Mouse (Mus musculus) kidney, postnatal 4 days (tissue): Measurements from ENCODE around the gene Phykpl.
A peak's percentile ranks its signal among the peaks of the same experiment; 100 is the strongest.

ENCODE experiments used
- DNase-seq, 2 experiments: peaks; one replicate each; pipeline ENCODE4 v3.0.0; 2021; ENCODE audit warnings: mixed read lengths in 2 of 2

Gene Phykpl

DNA sequence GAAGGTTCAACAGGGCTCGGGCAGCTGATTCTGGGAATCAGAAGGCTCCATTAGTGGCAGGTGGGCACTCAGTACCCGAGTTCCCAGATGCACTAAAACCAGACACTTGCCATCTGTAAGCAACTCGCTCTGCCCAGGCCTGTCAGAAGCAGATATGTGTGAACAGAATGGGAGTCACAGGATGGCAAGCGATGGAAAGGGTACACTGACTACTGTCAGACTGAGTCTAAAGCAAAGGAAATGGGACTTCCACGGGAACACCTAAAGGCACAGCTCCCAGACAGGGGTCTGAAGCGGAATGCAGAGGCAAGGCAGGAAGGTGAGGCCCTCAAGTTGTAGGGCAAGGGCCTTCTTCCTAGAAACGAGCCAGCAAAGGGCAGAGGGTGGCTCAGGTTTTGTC is 61.7 kb downstream of the Phykpl start:
- no peak for DNase-seq

DNA sequence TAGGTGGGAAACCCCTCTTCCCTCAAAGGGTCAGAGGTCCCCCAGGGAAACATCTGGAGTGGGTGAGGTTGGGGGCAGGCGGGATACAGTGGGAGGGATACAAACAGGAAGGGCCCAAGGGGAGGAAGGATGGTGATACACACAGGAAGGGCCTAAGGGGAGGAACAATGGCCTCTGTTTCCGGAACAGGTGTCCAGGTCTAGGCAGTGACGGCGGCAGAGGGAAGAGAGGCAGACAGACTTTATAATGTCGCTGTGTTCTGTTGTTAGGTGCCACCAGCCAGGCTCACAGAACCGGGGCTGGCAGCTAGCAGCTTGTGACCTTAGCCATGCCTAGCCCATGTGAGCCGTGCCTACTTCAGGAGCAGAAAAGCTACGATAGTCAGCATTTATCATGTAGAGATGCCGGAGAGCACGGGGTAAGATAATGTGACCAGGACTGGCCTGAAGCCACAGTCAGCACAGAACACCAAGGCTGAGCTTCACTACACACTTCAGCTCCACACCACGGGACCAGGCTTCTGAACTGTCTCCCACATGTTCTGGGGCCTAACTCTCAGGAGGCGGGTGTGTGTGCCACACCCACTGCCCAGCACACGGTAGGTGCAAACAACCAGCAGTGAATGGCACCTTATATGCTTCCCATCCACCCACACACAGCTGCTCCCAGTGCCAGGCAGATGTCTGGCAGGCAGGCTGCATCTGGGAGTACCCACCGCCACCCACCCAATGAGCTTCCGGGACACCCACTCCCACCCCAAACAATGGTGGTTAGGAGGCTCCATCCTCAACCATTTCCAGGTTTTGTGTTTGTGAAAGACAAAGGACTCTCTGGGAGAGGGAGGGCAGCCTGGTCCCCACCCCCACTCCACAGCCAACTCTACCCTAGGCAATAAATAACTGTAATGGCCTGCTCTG is 62.5 kb downstream of the Phykpl start:
- DNase-seq: peak; percentile 47 to 59

DNA sequence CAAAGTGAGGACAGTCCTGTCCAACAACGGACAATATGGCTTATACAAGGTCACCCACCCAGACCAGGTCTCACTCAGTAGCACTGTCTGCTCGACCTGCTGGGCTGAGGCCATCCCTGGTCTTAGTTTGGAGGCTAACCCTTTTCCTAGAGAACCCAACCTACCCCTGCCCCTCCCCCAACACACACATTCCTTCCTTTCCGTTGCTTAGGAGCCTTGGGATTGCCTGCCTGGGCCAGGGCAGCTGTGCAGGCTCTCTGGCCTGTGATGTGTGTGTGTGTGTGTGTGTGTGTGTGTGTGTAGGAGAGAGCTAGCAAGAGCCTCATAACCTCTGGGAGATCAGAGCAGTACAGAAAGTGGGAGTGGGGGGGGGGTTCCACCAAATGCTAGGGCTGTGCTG is 64.0 kb downstream of the Phykpl start:
- DNase-seq: peak; percentile 59 to 74

DNA sequence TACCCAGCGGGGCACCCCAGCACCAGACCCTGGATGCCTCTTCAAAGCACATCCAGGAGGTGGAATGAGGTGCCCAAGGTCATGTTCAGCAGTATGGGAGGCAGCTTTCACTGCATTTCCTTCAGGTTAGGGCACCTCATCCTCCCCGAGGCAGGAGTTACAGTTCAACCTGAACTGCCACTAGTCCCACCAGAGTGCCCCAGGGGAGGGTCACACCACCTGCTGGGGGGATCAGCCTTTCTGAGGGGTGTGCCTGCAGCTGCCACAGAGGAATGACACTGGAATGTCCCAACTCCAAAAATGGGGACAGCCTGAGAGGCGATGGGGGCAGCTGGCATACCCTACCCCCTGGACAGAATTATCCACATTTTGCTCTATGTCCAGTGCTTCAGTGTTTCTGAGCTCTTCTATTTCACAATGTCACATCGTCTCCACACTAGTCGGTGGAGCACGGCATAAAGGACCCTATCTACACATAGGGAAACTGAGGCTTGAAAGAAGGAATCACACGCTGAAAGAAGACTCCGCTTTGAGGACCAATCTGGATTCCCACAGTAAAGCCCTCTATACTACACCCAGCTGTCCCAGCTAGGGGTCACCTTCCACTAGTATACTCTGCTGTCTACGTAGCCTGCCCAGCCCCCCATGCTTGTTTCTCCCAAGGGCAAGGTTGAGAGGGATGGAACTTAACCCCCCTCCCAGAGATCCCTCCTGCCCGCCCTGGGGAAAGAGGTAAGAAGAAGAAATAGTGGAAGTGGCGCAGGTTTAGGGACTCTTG is 64.7 kb downstream of the Phykpl start:
- peak; percentile 31 to 37 for DNase-seq

DNA sequence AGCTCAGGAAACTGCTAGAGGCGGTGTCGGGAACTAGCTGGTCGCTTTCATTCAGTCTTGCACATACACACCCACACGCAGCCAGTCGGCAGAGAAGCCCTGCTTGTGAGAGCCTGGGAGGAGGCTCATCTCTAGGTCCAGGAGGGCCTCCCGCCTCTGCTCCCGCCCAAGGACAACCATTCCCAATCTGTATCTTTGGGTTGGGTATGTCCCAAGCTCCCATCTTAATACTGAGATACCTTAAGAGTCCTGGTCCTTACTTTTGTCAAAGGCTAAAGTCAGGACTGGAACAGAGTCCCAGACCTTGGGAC is 65.3 kb downstream of the Phykpl start:
- peak in 1 of 2 experiments; percentile 55 for DNase-seq

DNA sequence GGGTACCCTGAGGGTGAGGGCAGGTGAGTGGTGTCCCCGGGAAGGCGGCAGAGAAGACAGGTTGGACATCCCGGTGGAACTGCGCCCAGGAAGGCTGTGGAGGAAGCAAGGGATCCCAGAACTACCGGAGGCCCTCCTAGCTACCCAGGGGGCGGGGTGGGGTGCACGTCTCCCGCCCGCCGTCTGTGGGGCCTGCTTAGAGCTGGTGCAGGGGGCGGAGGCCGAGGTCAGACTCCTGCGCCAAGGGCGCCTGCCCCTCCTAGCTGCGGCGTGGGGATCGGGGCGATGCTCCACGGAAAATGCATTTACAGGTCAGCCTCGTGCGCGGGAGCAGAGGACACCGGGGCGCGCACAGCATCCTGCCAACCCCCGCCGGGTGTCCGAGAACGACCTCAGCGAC is 65.7 kb downstream of the Phykpl start:
- peak in 1 of 2 experiments; percentile 57 for DNase-seq

DNA sequence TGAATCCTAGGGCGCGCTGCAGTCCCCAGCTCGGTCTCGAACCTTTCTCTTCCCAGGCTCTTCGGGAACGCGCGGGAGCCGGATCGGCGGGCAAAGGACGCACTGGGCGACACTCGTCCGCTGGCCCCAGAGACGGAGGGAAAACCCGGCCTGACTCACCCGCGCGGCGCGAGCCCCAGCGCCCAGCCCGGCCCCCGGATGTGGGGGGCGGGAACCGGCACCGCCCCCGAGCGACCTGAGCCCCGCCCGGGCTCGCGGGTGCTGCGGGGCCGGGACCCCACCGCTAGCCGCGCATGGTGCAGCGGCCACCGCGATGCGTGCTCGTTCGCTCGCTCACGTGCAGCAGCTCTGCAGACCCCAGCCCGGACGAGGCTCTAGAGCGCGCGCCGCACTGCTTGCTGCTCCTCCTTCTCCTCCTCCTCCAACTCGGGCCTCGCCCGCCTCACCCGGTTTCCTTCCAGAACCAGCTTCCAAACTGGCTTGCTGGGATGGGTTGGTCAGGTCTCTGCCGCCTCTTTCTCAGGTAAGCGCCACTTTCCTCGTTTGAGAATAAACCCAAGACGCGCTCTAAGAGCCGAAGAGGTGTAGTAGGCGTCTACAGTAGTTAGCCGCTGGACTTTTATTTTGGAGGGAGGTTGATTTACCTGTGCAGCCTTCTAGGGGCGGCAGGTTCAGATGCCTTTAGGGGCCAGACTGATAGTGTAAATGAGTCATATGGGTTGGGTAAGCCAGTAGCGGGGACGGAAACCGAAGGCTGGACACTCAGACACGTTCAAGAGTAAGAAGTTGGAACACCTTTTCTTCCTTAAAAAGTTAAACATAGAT is 66.3 kb downstream of the Phykpl start, which contains the start of the genes N4bp3 and D930048N14Rik:
Gene N4bp3, minus strand, starts transcription at position 152 of the 825 bp plus-strand sequence.
Gene D930048N14Rik, plus strand, starts transcription at position 264 of the 825 bp plus-strand sequence.
- peak; percentile 83 to 90 for DNase-seq

DNA sequence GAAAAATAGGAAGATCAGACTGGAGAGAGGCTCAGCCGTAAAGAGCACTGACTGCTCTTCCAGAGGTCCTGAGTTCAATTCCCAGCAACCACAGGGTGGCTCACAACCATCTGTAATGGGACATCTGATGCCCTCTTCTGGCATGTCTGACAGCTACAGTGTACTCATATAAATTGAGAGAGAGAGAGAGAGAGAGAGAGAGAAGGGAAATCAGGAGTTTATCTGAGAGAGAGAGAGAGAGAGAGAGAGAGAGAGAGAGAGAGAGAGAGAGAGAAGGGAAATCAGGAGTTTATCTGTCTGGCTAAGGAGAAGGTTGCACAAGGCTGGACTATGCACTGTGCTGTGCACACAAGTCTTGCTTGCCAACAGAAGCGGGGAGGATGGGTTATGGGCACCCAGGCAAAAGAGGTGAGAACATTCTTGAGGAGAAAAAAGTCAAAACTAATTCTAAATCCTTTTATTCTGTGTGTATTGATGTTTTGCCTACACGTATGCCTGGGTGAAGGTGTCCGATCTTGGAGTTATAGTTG is 68.4 kb downstream of the Phykpl start:
- DNase-seq: no peak

DNA sequence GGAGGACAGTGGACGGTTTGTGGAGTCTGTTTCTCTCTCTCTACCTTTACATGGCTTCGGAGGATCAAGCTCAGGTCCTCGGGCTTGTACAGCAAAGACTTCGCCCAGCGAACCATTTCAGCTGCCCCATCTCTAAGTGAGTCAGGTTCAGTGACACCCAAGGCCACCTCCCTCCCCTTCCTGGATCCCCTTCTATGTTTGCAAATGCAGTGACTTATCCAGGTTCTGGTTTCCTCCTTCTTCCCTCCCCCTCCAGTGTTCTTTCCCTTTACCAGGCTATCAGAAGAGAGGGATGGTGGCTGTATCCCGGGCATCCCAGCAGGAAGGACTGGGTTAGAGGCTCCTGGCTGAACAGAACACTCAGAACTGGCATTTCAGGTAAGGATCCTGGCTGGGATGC is 69.2 kb downstream of the Phykpl start:
- DNase-seq: no peak
